Mouse (Mus musculus): Measurements from ENCODE around the gene Rassf2.

GRCm38 (mm10) chr2:132044320-132045274 is 14.5 kb upstream of the Rassf2 start:
- TF ChIP-seq POLR2A (IDR thresholded peaks at IDR 0.05; ENCODE audit: insufficient read depth, low read depth, low read length), result no peak
- TF ChIP-seq CTCF (IDR thresholded peaks at IDR 0.05; ENCODE audit: insufficient read depth, low read depth, low read length), result no peak
